Mouse (Mus musculus) small intestine, adult 2 months (tissue): ENCODE measurements around the gene Tom1l2. TPM values are rescaled to one million over a fixed set of nuclear protein-coding genes. Genes with fewer than 3 reads are reported as not detected.
A peak's percentile ranks its signal among the peaks of the same experiment; 100 is the strongest.

Source experiments
- H3K27ac ChIP-seq: fragments of 200-500 bp; 2 replicates; pipeline ENCODE4 v1.5.1; 2012; ENCODE audit warnings: low read depth, low read length, control low read depth, inconsistent platforms; ENCODE audit not compliant: insufficient read depth
- H3K27me3 ChIP-seq: fragments of 200-500 bp; 2 replicates; pipeline ENCODE4 v1.6.1; 2012; ENCODE audit warnings: mild to moderate bottlenecking, moderate library complexity, low read length, inconsistent platforms; ENCODE audit not compliant: control insufficient read depth, insufficient read depth
- H3K36me3 ChIP-seq: fragments of 200-500 bp; 2 replicates; pipeline ENCODE4 v1.6.1; 2012; ENCODE audit warnings: mild to moderate bottlenecking, low read length, control low read depth, inconsistent platforms; ENCODE audit not compliant: control insufficient read depth, insufficient read depth
- H3K4me1 ChIP-seq: fragments of 200-500 bp; 2 replicates; pipeline ENCODE4 v1.6.1; 2012; ENCODE audit warnings: low read length, inconsistent platforms, mixed read lengths; ENCODE audit not compliant: control insufficient read depth, insufficient read depth, insufficient read length
- H3K4me3 ChIP-seq: fragments of 200-500 bp; 2 replicates; pipeline ENCODE4 v1.5.1; 2012; ENCODE audit warnings: low read depth, mild to moderate bottlenecking, control low read depth, inconsistent platforms, low read length, moderate library complexity
- CTCF ChIP-seq: fragments of 200-500 bp; IDR thresholded peaks from 2 replicates; pipeline ENCODE4 v1.5.1; 2012; ENCODE audit warnings: low read depth, mild to moderate bottlenecking, control low read depth, inconsistent platforms, low read length, moderate library complexity, mixed read lengths; ENCODE audit not compliant: insufficient replicate concordance, insufficient read length; ENCODE audit errors: extremely low read depth
- POLR2A ChIP-seq: fragments of 200-500 bp; IDR thresholded peaks from 2 replicates; pipeline ENCODE4 v1.6.1; 2012; ENCODE audit warnings: low read depth, mild to moderate bottlenecking, control low read depth, inconsistent platforms, low read length, moderate library complexity
- WGBS: fragments of 180-500 bp; shearing (Covaris S2); methylation state at CpG from one replicate; pipeline ENCODE4 v1.1.7; 2018; 5-methylcytosine and 5-hydroxymethylcytosine counted together
- polyA plus RNA-seq: library from polyadenylated mRNA; depleted of rRNA; stranded (reverse); fragments of >200 nt; gene quantifications from 2 replicates; pipeline ENCODE4 v1.2.3, GENCODE M21; 2012

Tom1l2 gene
- polyA plus RNA-seq, 1 experiment: 152 TPM

GRCm38 (mm10) chr11:60351388-60351787, 1.3 kb downstream of the Tom1l2 start:
- Histone ChIP-seq H3K36me3 (no peaks in the 10 kb centered on the region), H3K4me1 (peaks cover 8% of the 10 kb centered on the region), H3K27me3 (no peaks in the 10 kb centered on the region), H3K4me3 (peak overlapping the region; percentile 88; the same call in 1 of the 2 replicates), H3K27ac (peak overlapping the region; percentile 94)
- 35% methylated on average over 2 of the region's 2 CpGs for WGBS
- TF ChIP-seq POLR2A (no peak), CTCF (no peak)

GRCm38 (mm10) chr11:60346537-60346936, 6.2 kb downstream of the Tom1l2 start:
- no peak for TF ChIP-seq POLR2A
- TF ChIP-seq CTCF: no peak
- Histone ChIP-seq H3K4me1 (peaks cover 8% of the 10 kb centered on the region), H3K36me3 (no peaks in the 10 kb centered on the region), H3K27me3 (no peaks in the 10 kb centered on the region), H3K27ac (peak overlapping the region; percentile 64), H3K4me3 (no peak overlapping the region)
- 18% methylated on average over 4 of the region's 4 CpGs for WGBS

GRCm38 (mm10) chr11:60345868-60346267, 6.8 kb downstream of the Tom1l2 start:
- no peak for TF ChIP-seq POLR2A
- TF ChIP-seq CTCF: no peak
- WGBS: 73% methylated on average over 4 of the region's 4 CpGs
- H3K27ac ChIP-seq: peak overlapping the region; percentile 73
- no peaks in the 10 kb centered on the region for H3K27me3 ChIP-seq
- H3K36me3 ChIP-seq: no peaks in the 10 kb centered on the region
- H3K4me1 ChIP-seq: peaks cover 8% of the 10 kb centered on the region
- H3K4me3 ChIP-seq: no peak overlapping the region

GRCm38 (mm10) chr11:60339361-60339760, 13.3 kb downstream of the Tom1l2 start:
- H3K27ac ChIP-seq: no peak overlapping the region

GRCm38 (mm10) chr11:60338291-60338690, 14.4 kb downstream of the Tom1l2 start:
- 90% methylated on average over 4 of the region's 4 CpGs for WGBS

More at GRCm38 (mm10) chr11:60339361-60339760, 13.3 kb downstream of the Tom1l2 start:
- Histone ChIP-seq H3K27me3 (no peaks in the 10 kb centered on the region), H3K4me3 (no peak overlapping the region), H3K4me1 (peaks cover 15% of the 10 kb centered on the region), H3K36me3 (0 out of 2 replicates have a peak, but pooled peaks cover 1% of the 10 kb centered on the region)
- TF ChIP-seq CTCF (no peak), POLR2A (no peak)
- 48% methylated on average over 12 of the region's 12 CpGs for WGBS

GRCm38 (mm10) chr11:60335771-60336170, 16.9 kb downstream of the Tom1l2 start:
- H3K27me3 ChIP-seq: no peaks in the 10 kb centered on the region
- no peak for TF ChIP-seq POLR2A
- no peak for TF ChIP-seq CTCF
- H3K36me3 ChIP-seq: 0 out of 2 replicates have a peak, but pooled peaks cover 1% of the 10 kb centered on the region
- H3K27ac ChIP-seq: peak overlapping the region; percentile 48; the same call in 1 of the 2 replicates
- WGBS: 75% methylated on average over 2 of the region's 2 CpGs
- H3K4me1 ChIP-seq: peaks cover 15% of the 10 kb centered on the region
- no peak overlapping the region for H3K4me3 ChIP-seq

More at GRCm38 (mm10) chr11:60338291-60338690, 14.4 kb downstream of the Tom1l2 start:
- TF ChIP-seq POLR2A: no peak
- TF ChIP-seq CTCF: peak; percentile 63; the same call in 1 of the 2 replicates
- H3K4me1 ChIP-seq: peaks cover 15% of the 10 kb centered on the region
- H3K27me3 ChIP-seq: no peaks in the 10 kb centered on the region
- H3K4me3 ChIP-seq: no peak overlapping the region
- no peak overlapping the region for H3K27ac ChIP-seq
- H3K36me3 ChIP-seq: 0 out of 2 replicates have a peak, but pooled peaks cover 1% of the 10 kb centered on the region

DNA sequence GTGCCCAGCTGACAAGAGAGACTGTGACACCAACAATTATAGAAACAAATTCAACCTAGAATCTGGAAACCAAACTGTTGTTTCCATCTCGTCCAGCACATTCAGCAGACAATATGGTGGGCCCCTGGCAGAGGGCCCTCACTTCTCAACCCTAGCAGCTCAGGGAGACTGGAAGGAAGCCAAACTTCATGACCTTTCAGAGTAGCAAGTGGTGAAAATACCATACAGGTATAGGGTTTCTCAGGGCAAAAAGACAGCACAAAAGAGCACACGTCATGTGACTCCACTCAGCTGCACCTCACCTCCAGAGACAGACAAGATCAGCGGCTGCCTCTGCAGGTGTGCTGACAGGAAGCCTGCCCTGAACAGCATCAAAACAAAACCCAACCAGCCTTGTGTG, 18.6 kb downstream of the Tom1l2 start:
- peaks cover 15% of the 10 kb centered on the region for H3K4me1 ChIP-seq
- no peak overlapping the region for H3K4me3 ChIP-seq
- H3K27me3 ChIP-seq: no peaks in the 10 kb centered on the region
- no peak overlapping the region for H3K27ac ChIP-seq
- no peak for TF ChIP-seq CTCF
- TF ChIP-seq POLR2A: no peak
- H3K36me3 ChIP-seq: 0 out of 2 replicates have a peak, but pooled peaks cover 1% of the 10 kb centered on the region
- 79% methylated on average over 3 of the region's 3 CpGs for WGBS
